Mouse (Mus musculus): ENCODE measurements around the gene Txndc15. TPM values are rescaled to one million over a fixed set of nuclear protein-coding genes. Genes with fewer than 3 reads are reported as not detected.

The Txndc15 gene
- polyA plus RNA-seq, 1 experiment = 74.3 TPM

GRCm38 (mm10) chr13:55732121-55732520 lies 17.7 kb downstream of the Txndc15 start:
- WGBS = 74% methylated on average over 2 of the region's 2 CpGs
- Histone ChIP-seq H3K4me1 (ENCODE audit: control insufficient read depth, insufficient read depth, low read length) (no peaks in the 10 kb centered on the region), H3K4me3 (replicated peaks; ENCODE audit: insufficient read depth, low read depth, low read length) (no peak overlapping the region), H3K27me3 (ENCODE audit: control insufficient read depth, insufficient read depth, low read length) (no peaks in the 10 kb centered on the region), H3K27ac (ENCODE audit: insufficient read depth, low read length) (no peak overlapping the region)
- DNase-seq = no peak
- TF ChIP-seq CTCF (IDR thresholded peaks at IDR 0.05; ENCODE audit: borderline replicate concordance, insufficient read depth, low read depth, low read length) = no peak
- TF ChIP-seq POLR2A (IDR thresholded peaks at IDR 0.05; ENCODE audit: borderline replicate concordance, insufficient read depth, low read length) = no peak

- no peak for TF ChIP-seq CTCF (IDR thresholded peaks at IDR 0.05; ENCODE audit: borderline replicate concordance, insufficient read depth, low read depth, low read length)
- no peak for TF ChIP-seq POLR2A (IDR thresholded peaks at IDR 0.05; ENCODE audit: borderline replicate concordance, insufficient read depth, low read length)
- Histone ChIP-seq H3K27me3 (ENCODE audit: control insufficient read depth, insufficient read depth, low read length) (no peaks in the 10 kb centered on the region), H3K4me1 (ENCODE audit: control insufficient read depth, insufficient read depth, low read length) (no peaks in the 10 kb centered on the region), H3K4me3 (replicated peaks; ENCODE audit: insufficient read depth, low read depth, low read length) (no peak overlapping the region), H3K27ac (ENCODE audit: insufficient read depth, low read length) (no peak overlapping the region)
- 87% methylated on average over 22 of the region's 22 CpGs for WGBS
- no peak for DNase-seq
These were observed 19.4 kb downstream of the Txndc15 start for GRCm38 (mm10) chr13:55733628-55734502.

- Histone ChIP-seq H3K27ac (ENCODE audit: insufficient read depth, low read length) (no peak overlapping the region), H3K4me3 (replicated peaks; ENCODE audit: insufficient read depth, low read depth, low read length) (no peak overlapping the region), H3K27me3 (ENCODE audit: control insufficient read depth, insufficient read depth, low read length) (no peaks in the 10 kb centered on the region), H3K4me1 (ENCODE audit: control insufficient read depth, insufficient read depth, low read length) (0 out of 2 replicates have a peak, but pooled peaks cover 2% of the 10 kb centered on the region)
- WGBS = 91% methylated on average over 8 of the region's 8 CpGs
- no peak for DNase-seq
- TF ChIP-seq POLR2A (IDR thresholded peaks at IDR 0.05; ENCODE audit: borderline replicate concordance, insufficient read depth, low read length) (no peak), CTCF (IDR thresholded peaks at IDR 0.05; ENCODE audit: borderline replicate concordance, insufficient read depth, low read depth, low read length) (no peak)
These were observed 23.4 kb downstream of the Txndc15 start for GRCm38 (mm10) chr13:55737885-55738284.

GRCm38 (mm10) chr13:55742306-55742705 lies 27.9 kb downstream of the Txndc15 start:
- TF ChIP-seq CTCF (IDR thresholded peaks at IDR 0.05; ENCODE audit: borderline replicate concordance, insufficient read depth, low read depth, low read length) = no peak
- TF ChIP-seq POLR2A (IDR thresholded peaks at IDR 0.05; ENCODE audit: borderline replicate concordance, insufficient read depth, low read length) = no peak
- no peak overlapping the region for H3K4me3 ChIP-seq (replicated peaks; ENCODE audit: insufficient read depth, low read depth, low read length)
- 55% methylated on average over 8 of the region's 8 CpGs for WGBS
- DNase-seq = no peak
- no peak overlapping the region for H3K27ac ChIP-seq (ENCODE audit: insufficient read depth, low read length)
- H3K27me3 ChIP-seq (ENCODE audit: control insufficient read depth, insufficient read depth, low read length) = no peaks in the 10 kb centered on the region
- H3K4me1 ChIP-seq (ENCODE audit: control insufficient read depth, insufficient read depth, low read length) = 0 out of 2 replicates have a peak, but pooled peaks cover 2% of the 10 kb centered on the region

GRCm38 (mm10) chr13:55754380-55754779 lies 39.9 kb downstream of the Txndc15 start:
- DNase-seq = no peak
- no peak overlapping the region for H3K27ac ChIP-seq (ENCODE audit: insufficient read depth, low read length)
- TF ChIP-seq CTCF (IDR thresholded peaks at IDR 0.05; ENCODE audit: borderline replicate concordance, insufficient read depth, low read depth, low read length) (no peak), POLR2A (IDR thresholded peaks at IDR 0.05; ENCODE audit: borderline replicate concordance, insufficient read depth, low read length) (no peak)
- no peak overlapping the region for H3K4me3 ChIP-seq (replicated peaks; ENCODE audit: insufficient read depth, low read depth, low read length)
- H3K27me3 ChIP-seq (ENCODE audit: control insufficient read depth, insufficient read depth, low read length) = no peaks in the 10 kb centered on the region
- 75% methylated on average over 13 of the region's 13 CpGs for WGBS
- no peaks in the 10 kb centered on the region for H3K4me1 ChIP-seq (ENCODE audit: control insufficient read depth, insufficient read depth, low read length)

- 53% methylated on average over 8 of the region's 8 CpGs for WGBS
- TF ChIP-seq POLR2A (IDR thresholded peaks at IDR 0.05; ENCODE audit: borderline replicate concordance, insufficient read depth, low read length) (no peak), CTCF (IDR thresholded peaks at IDR 0.05; ENCODE audit: borderline replicate concordance, insufficient read depth, low read depth, low read length) (no peak)
- Histone ChIP-seq H3K4me1 (ENCODE audit: control insufficient read depth, insufficient read depth, low read length) (no peaks in the 10 kb centered on the region), H3K27ac (ENCODE audit: insufficient read depth, low read length) (no peak overlapping the region), H3K27me3 (ENCODE audit: control insufficient read depth, insufficient read depth, low read length) (no peaks in the 10 kb centered on the region), H3K4me3 (replicated peaks; ENCODE audit: insufficient read depth, low read depth, low read length) (no peak overlapping the region)
- no peak for DNase-seq
These were observed 42.3 kb downstream of the Txndc15 start for GRCm38 (mm10) chr13:55756789-55757188.

- no peaks in the 10 kb centered on the region for H3K27me3 ChIP-seq (ENCODE audit: control insufficient read depth, insufficient read depth, low read length)
- no peak overlapping the region for H3K27ac ChIP-seq (ENCODE audit: insufficient read depth, low read length)
- no peak for DNase-seq
- H3K4me1 ChIP-seq (ENCODE audit: control insufficient read depth, insufficient read depth, low read length) = no peaks in the 10 kb centered on the region
- whole genome bisulfite sequencing = 90% methylated on average over 6 of the region's 6 CpGs
- no peak for TF ChIP-seq POLR2A (IDR thresholded peaks at IDR 0.05; ENCODE audit: borderline replicate concordance, insufficient read depth, low read length)
- no peak for TF ChIP-seq CTCF (IDR thresholded peaks at IDR 0.05; ENCODE audit: borderline replicate concordance, insufficient read depth, low read depth, low read length)
- no peak overlapping the region for H3K4me3 ChIP-seq (replicated peaks; ENCODE audit: insufficient read depth, low read depth, low read length)
These were observed 43.2 kb downstream of the Txndc15 start for GRCm38 (mm10) chr13:55757645-55758044.

GRCm38 (mm10) chr13:55760576-55760975 lies 46.1 kb downstream of the Txndc15 start:
- 19% methylated on average over 10 of the region's 10 CpGs for WGBS
- Histone ChIP-seq H3K27me3 (ENCODE audit: control insufficient read depth, insufficient read depth, low read length) (no peaks in the 10 kb centered on the region), H3K27ac (ENCODE audit: insufficient read depth, low read length) (no peak overlapping the region), H3K4me3 (replicated peaks; ENCODE audit: insufficient read depth, low read depth, low read length) (no peak overlapping the region), H3K4me1 (ENCODE audit: control insufficient read depth, insufficient read depth, low read length) (no peaks in the 10 kb centered on the region)
- no peak for DNase-seq
- no peak for TF ChIP-seq POLR2A (IDR thresholded peaks at IDR 0.05; ENCODE audit: borderline replicate concordance, insufficient read depth, low read length)
- TF ChIP-seq CTCF (IDR thresholded peaks at IDR 0.05; ENCODE audit: borderline replicate concordance, insufficient read depth, low read depth, low read length) = no peak
